Mouse (Mus musculus) c-Kit-positive CD71-positive TER-119-positive erythroid progenitor cells, embryonic 14.5 days (primary cell): ENCODE measurements around the gene Zbtb45.
A peak's percentile ranks its signal among the peaks of the same experiment; 100 is the strongest.

Experiments
- DNase-seq: peaks from one replicate; pipeline ENCODE4 v3.0.0-alpha.2; 2013; ENCODE audit warnings: low spot score

Gene Zbtb45

GRCm38 (mm10) chr7:13034148-13034977 lies 24.5 kb upstream of the Zbtb45 start, which contains the start of gene Chmp2a:
Chmp2a (minus strand) TSS chr7:13034807.
- DNase-seq, result peak; percentile 96

- DNase-seq, result no peak
Observed at GRCm38 (mm10) chr7:13033451-13034147, 23.8 kb upstream of the Zbtb45 start.

- DNase-seq, result no peak
Observed at GRCm38 (mm10) chr7:13032541-13032940, 22.7 kb upstream of the Zbtb45 start.

GRCm38 (mm10) chr7:13031983-13032382 lies 22.1 kb upstream of the Zbtb45 start:
- DNase-seq, result no peak

- no peak for DNase-seq
Observed at GRCm38 (mm10) chr7:13031069-13031468, 21.2 kb upstream of the Zbtb45 start.

- no peak for DNase-seq
Observed at GRCm38 (mm10) chr7:13028986-13029385, 19.2 kb upstream of the Zbtb45 start.

- DNase-seq, result no peak
Observed at GRCm38 (mm10) chr7:13025511-13026112, 15.8 kb upstream of the Zbtb45 start.

GRCm38 (mm10) chr7:13024805-13025204 lies 15.0 kb upstream of the Zbtb45 start:
- no peak for DNase-seq

- peak; percentile 87 for DNase-seq
Observed at GRCm38 (mm10) chr7:13023928-13024731, 14.3 kb upstream of the Zbtb45 start.

- DNase-seq, result no peak
Observed at GRCm38 (mm10) chr7:13022773-13023535, 13.1 kb upstream of the Zbtb45 start.

- no peak for DNase-seq
Observed at GRCm38 (mm10) chr7:13015217-13015616, 5.4 kb upstream of the Zbtb45 start.

- no peak for DNase-seq
Observed at GRCm38 (mm10) chr7:13014275-13014839, 4.5 kb upstream of the Zbtb45 start.

GRCm38 (mm10) chr7:13013671-13014070 lies 3.8 kb upstream of the Zbtb45 start:
- DNase-seq, result no peak

GRCm38 (mm10) chr7:13009143-13010004 lies 460 bp downstream of the Zbtb45 start:
- peak; percentile 90 for DNase-seq

GRCm38 (mm10) chr7:13007341-13008092 lies 2.3 kb downstream of the Zbtb45 start:
- DNase-seq, result no peak

GRCm38 (mm10) chr7:13006531-13006930 lies 3.3 kb downstream of the Zbtb45 start:
- DNase-seq, result no peak

GRCm38 (mm10) chr7:13006011-13006410 lies 3.8 kb downstream of the Zbtb45 start:
- DNase-seq, result no peak

GRCm38 (mm10) chr7:13003380-13003779 lies 6.5 kb downstream of the Zbtb45 start:
- DNase-seq, result no peak

- no peak for DNase-seq
Observed at GRCm38 (mm10) chr7:13001584-13001983, 8.2 kb downstream of the Zbtb45 start.
